Mouse (Mus musculus) midbrain, embryonic 11.5 days (tissue): ENCODE results near the gene Gjc3. TPM values are rescaled to one million over a fixed set of nuclear protein-coding genes. Genes with fewer than 3 reads are reported as not detected.
"Not testable (repeated sequence)": the region's sequence is repeated elsewhere in the genome, so short reads cannot be mapped to it uniquely, and the experiment has no call there.

Experiments
- ATAC-seq: fragments of 200-750 bp; cut with Nextera tagmentation; 2 replicates; pipeline ENCODE4 v1.8.0; 2017; ENCODE audit warnings: moderate TSS enrichment, moderate library complexity; ENCODE audit not compliant: low FRiP score
- DNase-seq: peaks from one replicate; pipeline ENCODE4 v3.0.0; 2015; ENCODE audit warnings: low spot score; ENCODE audit errors: missing footprints
- H3K27ac ChIP-seq: fragments of 300-500 bp; sonication (generic); 2 replicates; pipeline ENCODE4 v1.5.1; 2014; ENCODE audit warnings: low read depth, low read length
- H3K27me3 ChIP-seq: fragments of 300-500 bp; sonication (generic); 2 replicates; pipeline ENCODE4 v1.6.1; 2014; ENCODE audit warnings: mild to moderate bottlenecking, low read length, moderate library complexity, mixed read lengths; ENCODE audit not compliant: control insufficient read depth, insufficient read depth
- H3K36me3 ChIP-seq: fragments of 300-500 bp; sonication (generic); 2 replicates; pipeline ENCODE4 v1.6.1; 2014; ENCODE audit warnings: mild to moderate bottlenecking, low read length, moderate library complexity, mixed read lengths; ENCODE audit not compliant: control insufficient read depth, insufficient read depth
- H3K4me1 ChIP-seq: fragments of 300-500 bp; sonication (generic); 2 replicates; pipeline ENCODE4 v1.6.1; 2014; ENCODE audit warnings: low read length; ENCODE audit not compliant: control insufficient read depth, insufficient read depth
- H3K4me2 ChIP-seq: fragments of 300-500 bp; sonication (generic); 2 replicates; pipeline ENCODE4 v1.6.1; 2014; ENCODE audit warnings: mild to moderate bottlenecking, moderate library complexity
- H3K4me3 ChIP-seq: fragments of 300-500 bp; sonication (generic); 2 replicates; pipeline ENCODE4 v1.5.1; 2014; ENCODE audit warnings: low read depth, low read length
- H3K9ac ChIP-seq: fragments of 300-500 bp; sonication (generic); 2 replicates; pipeline ENCODE4 v1.6.1; 2014; ENCODE audit warnings: low read length
- H3K9me3 ChIP-seq: fragments of 300-500 bp; sonication (generic); 2 replicates; pipeline ENCODE4 v1.6.1; 2016; ENCODE audit warnings: low read length; ENCODE audit not compliant: control insufficient read depth
- WGBS: fragments of 180-500 bp; shearing (Covaris S2); extraction: QIAGEN DNeasy Blood & Tissue Kit; methylation state at CpG from one replicate; pipeline ENCODE4 v1.1.7; 2014; 5-methylcytosine and 5-hydroxymethylcytosine counted together
- polyA plus RNA-seq: library from polyadenylated mRNA; unstranded; fragments of >200 nt; fragmentation: Nextera tagmentation; extraction: Ambion mirVana; gene quantifications from 2 replicates; pipeline ENCODE4 v1.2.1, GENCODE M21; 2014

Gene Gjc3
- polyA plus RNA-seq, 1 experiment from 2014 or later, result not detected

- WGBS, result 73% methylated on average over 2 of the region's 2 CpGs
Measured at GRCm38 (mm10) chr5:137973161-137973560, 10.3 kb upstream of the Gjc3 start.

DNA sequence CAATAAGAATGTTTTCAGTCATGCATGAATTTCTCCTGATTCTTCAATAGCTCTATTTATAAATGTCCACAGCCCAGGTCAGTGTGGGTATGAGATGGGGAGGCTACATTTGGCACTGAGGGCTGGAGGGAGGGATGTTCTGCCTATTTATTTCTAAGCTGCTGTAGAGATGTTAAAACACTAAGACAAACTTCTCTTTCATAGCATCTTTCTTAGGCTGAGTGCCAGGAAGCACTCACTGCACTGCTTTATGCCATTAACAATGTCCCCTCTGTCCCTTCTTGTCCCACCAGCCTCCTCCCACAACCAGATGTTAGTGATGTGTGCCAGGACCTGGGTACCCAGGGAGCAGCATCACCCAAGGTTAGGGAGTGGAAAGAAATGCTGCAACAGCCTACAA is 3.6 kb upstream of the Gjc3 start:
- Histone ChIP-seq H3K36me3 (no peaks in the 10 kb centered on the region), H3K4me2 (no peak overlapping the region), H3K4me1 (no peaks in the 10 kb centered on the region), H3K27me3 (no peaks in the 10 kb centered on the region), H3K27ac (no peak overlapping the region), H3K9me3 (no peaks in the 10 kb centered on the region), H3K9ac (no peak overlapping the region), H3K4me3 (no peak overlapping the region)
- DNase-seq, result no peak
- ATAC-seq, result no peak

More at GRCm38 (mm10) chr5:137973161-137973560, 10.3 kb upstream of the Gjc3 start:
- Histone ChIP-seq H3K27ac (no peak overlapping the region), H3K36me3 (no peaks in the 10 kb centered on the region), H3K4me3 (no peak overlapping the region), H3K27me3 (no peaks in the 10 kb centered on the region), H3K4me2 (no peak overlapping the region), H3K4me1 (no peaks in the 10 kb centered on the region), H3K9me3 (no peaks in the 10 kb centered on the region), H3K9ac (no peak overlapping the region)
- DNase-seq (no peak), ATAC-seq (no peak)

- Histone ChIP-seq H3K36me3 (no peaks in the 10 kb centered on the region), H3K27ac (no peak overlapping the region), H3K4me2 (no peak overlapping the region), H3K9ac (no peak overlapping the region), H3K27me3 (no peaks in the 10 kb centered on the region), H3K4me1 (no peaks in the 10 kb centered on the region), H3K9me3 (no peaks in the 10 kb centered on the region), H3K4me3 (no peak overlapping the region)
- DNase-seq (no peak), ATAC-seq (no peak)
- WGBS, result 85% methylated on average over 3 of the region's 3 CpGs
Measured at GRCm38 (mm10) chr5:137956404-137956803, 6.5 kb downstream of the Gjc3 start.

DNA sequence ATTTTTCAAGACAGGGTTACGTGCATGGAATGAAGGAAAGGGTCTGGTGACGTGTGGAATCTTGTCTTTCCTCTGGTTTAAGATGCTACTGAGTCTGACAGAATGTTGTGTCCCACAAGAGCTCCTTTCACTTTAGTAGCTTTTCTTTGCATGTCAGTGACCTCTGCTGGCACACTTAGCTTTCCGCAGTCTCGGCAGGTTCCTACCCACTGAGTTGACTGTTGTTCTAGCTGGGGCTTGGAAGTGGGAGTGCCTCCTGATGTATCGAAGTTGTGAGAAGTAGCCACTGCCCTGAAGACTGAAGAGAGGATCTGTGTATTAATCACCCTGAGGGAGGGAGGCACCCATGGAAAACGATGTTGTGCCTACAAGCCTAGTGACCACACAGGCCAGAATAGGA is 11.7 kb downstream of the Gjc3 start:
- ATAC-seq (no peak), DNase-seq (no peak)
- Histone ChIP-seq H3K4me3 (no peak overlapping the region), H3K4me1 (no peaks in the 10 kb centered on the region), H3K27ac (no peak overlapping the region), H3K36me3 (no peaks in the 10 kb centered on the region), H3K9ac (no peak overlapping the region), H3K27me3 (no peaks in the 10 kb centered on the region), H3K4me2 (no peak overlapping the region), H3K9me3 (no peaks in the 10 kb centered on the region)
- WGBS, result 39% methylated on average over 6 of the region's 6 CpGs

DNA sequence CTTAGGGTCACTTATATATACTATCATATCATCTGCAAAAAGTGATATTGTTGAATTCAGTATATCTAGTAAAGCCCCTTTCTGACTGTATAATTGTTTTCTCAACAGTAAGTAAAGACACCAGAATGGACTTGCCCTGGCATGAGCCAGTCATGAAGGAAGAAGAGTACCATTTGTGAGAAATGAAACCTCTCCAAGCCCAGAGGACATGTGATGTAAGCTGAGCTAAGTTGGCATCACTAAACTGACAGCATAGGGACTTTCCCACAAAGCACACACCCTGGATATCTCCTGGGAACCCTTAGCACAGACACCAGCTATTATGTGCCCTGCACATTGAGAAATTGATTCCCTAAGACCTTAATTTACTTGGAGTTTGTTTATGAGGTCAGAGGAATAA is 15.6 kb downstream of the Gjc3 start:
- H3K9me3 ChIP-seq, result no peaks in the 10 kb centered on the region
- no peaks in the 10 kb centered on the region for H3K4me1 ChIP-seq
- H3K9ac ChIP-seq, result no peak overlapping the region
- no peak overlapping the region for H3K4me2 ChIP-seq
- no peak for ATAC-seq
- no peaks in the 10 kb centered on the region for H3K27me3 ChIP-seq
- no peak overlapping the region for H3K27ac ChIP-seq
- no peak overlapping the region for H3K4me3 ChIP-seq
- no peak for DNase-seq
- no peaks in the 10 kb centered on the region for H3K36me3 ChIP-seq

GRCm38 (mm10) chr5:137943133-137943532 is 19.8 kb downstream of the Gjc3 start:
- no peak for ATAC-seq
- Histone ChIP-seq H3K4me1 (no peaks in the 10 kb centered on the region), H3K4me2 (no peak overlapping the region), H3K9ac (no peak overlapping the region), H3K4me3 (no peak overlapping the region), H3K9me3 (no peaks in the 10 kb centered on the region), H3K27me3 (no peaks in the 10 kb centered on the region), H3K27ac (no peak overlapping the region), H3K36me3 (no peaks in the 10 kb centered on the region)
- DNase-seq, result no peak
- 83% methylated on average over 1 of the region's 1 CpGs for WGBS

DNA sequence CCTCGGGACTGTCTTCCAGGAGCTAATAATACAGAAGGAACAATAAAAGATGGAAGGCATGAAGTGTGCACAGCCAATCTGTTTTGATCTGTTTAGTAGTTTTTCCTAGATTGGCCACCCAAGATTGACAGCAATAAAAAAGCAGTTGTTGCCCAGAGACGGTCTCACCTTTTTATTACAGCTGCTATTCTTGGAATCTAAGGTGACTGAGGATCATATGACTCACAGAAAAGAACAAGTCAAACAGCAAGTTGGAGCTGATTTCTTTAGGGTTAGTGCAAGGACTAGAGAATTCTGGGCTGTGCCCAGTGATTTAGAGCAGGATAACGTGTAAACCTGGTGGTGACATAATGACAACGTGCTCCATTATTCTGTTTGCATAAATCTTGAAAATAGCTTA is 21.9 kb downstream of the Gjc3 start:
- Histone ChIP-seq H3K36me3 (no peaks in the 10 kb centered on the region), H3K9me3 (no peaks in the 10 kb centered on the region), H3K27ac (no peak overlapping the region), H3K9ac (no peak overlapping the region), H3K4me1 (no peaks in the 10 kb centered on the region), H3K4me2 (no peak overlapping the region), H3K27me3 (no peaks in the 10 kb centered on the region), H3K4me3 (no peak overlapping the region)
- DNase-seq (no peak), ATAC-seq (no peak)
- WGBS, result 86% methylated on average over 4 of the region's 4 CpGs

GRCm38 (mm10) chr5:137937238-137937637 is 25.7 kb downstream of the Gjc3 start:
- 67% methylated on average over 4 of the region's 4 CpGs for WGBS
- no peak overlapping the region for H3K27ac ChIP-seq
- H3K9ac ChIP-seq, result no peak overlapping the region
- DNase-seq (no peak), ATAC-seq (no peak)
- no peaks in the 10 kb centered on the region for H3K4me1 ChIP-seq
- H3K27me3 ChIP-seq, result no peaks in the 10 kb centered on the region
- H3K36me3 ChIP-seq, result no peaks in the 10 kb centered on the region
- H3K9me3 ChIP-seq, result no peaks in the 10 kb centered on the region
- H3K4me3 ChIP-seq, result no peak overlapping the region
- no peak overlapping the region for H3K4me2 ChIP-seq

DNA sequence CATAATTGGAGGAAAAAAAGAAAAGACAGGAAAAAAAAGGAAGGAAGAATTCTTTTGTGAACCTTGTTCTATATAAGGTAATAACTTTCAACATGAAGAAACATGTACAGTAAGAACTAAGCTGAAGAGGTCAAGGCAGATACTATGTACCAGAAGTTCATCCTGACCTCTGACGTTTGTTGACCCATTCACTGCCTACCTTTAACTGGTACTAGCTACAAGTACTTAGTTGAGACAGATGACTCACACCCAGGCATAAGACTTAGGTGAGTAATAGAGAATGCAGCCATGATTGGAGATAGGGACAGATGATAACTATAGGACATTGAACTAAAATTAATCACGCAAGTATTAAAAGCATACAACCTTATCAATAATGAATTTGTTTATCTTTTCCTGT is 26.4 kb downstream of the Gjc3 start:
- 85% methylated on average over 2 of the region's 2 CpGs for WGBS
- no peaks in the 10 kb centered on the region for H3K4me1 ChIP-seq
- no peak overlapping the region for H3K4me2 ChIP-seq
- DNase-seq (no peak), ATAC-seq (no peak)
- H3K4me3 ChIP-seq, result no peak overlapping the region
- H3K36me3 ChIP-seq, result no peaks in the 10 kb centered on the region
- no peaks in the 10 kb centered on the region for H3K27me3 ChIP-seq
- H3K27ac ChIP-seq, result no peak overlapping the region
- no peak overlapping the region for H3K9ac ChIP-seq
- H3K9me3 ChIP-seq, result no peaks in the 10 kb centered on the region

GRCm38 (mm10) chr5:137933934-137934333 is 29.0 kb downstream of the Gjc3 start:
- not testable (repeated sequence) for H3K9ac ChIP-seq, H3K27me3 ChIP-seq, H3K36me3 ChIP-seq, H3K27ac ChIP-seq, H3K4me1 ChIP-seq, DNase-seq, H3K4me2 ChIP-seq, ATAC-seq, H3K4me3 ChIP-seq, H3K9me3 ChIP-seq
- 78% methylated on average over 2 of the region's 2 CpGs for WGBS
